Mouse (Mus musculus): ENCODE measurements around the gene Six2. TPM values are rescaled to one million over a fixed set of nuclear protein-coding genes. Genes with fewer than 3 reads are reported as not detected.

Gene Six2
- under 1 TPM; 0.23 to 0.29 TPM for total RNA-seq (2021)
- long read RNA-seq, experiment 1: 0 reads
- long read RNA-seq, experiment 2: 0 reads

- no peak for DNase-seq (ENCODE audit: low spot score in 2 of 2)
Observed at GRCm38 (mm10) chr17:85688236-85688910, at the start of gene Six2. TSS of gene Six2 (minus strand) at chr17:85688274.

- no peak for DNase-seq (ENCODE audit: low spot score in 2 of 2)
Observed at GRCm38 (mm10) chr17:85737090-85737780, 49.2 kb upstream of the Six2 start.

- no peak for DNase-seq (ENCODE audit: low spot score in 2 of 2)
Observed at GRCm38 (mm10) chr17:85731329-85731728, 43.3 kb upstream of the Six2 start.

GRCm38 (mm10) chr17:85730231-85731015 is 42.3 kb upstream of the Six2 start:
- DNase-seq (ENCODE audit: low spot score in 2 of 2): peak in 1 of 2 experiments; percentile 9

DNA sequence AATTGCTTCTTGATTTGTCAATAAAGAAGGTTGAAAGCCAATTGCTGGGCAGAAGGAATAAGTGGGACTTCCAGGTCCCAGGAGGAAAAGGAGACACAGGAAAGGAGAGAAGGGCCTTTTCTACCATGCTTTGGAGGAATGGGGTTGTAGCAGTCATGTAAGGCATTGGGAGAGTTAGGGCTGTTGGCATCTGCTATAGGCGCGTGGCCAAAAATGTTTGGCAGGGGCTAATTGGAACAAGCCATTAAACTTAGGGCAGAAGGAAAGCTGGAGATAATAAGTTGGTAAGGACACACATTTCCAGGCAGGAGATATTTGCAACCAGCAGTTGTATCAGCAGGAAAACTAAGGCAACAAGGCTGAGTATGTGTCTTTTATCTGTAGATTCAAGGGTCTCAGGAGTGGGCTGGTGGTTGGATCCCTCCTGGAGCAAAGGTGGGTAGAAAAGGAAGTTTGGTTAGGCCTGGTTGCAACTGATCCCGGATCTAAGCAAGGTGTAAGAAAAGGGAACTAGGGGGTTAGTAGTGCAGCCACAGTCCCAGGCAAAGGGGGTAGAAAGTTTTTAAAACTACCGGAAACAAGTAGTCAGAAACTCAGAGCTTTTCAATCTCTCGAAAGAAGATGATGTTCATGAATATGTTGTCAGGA is 40.1 kb upstream of the Six2 start:
- peak in 1 of 2 experiments; percentile 33 for DNase-seq (ENCODE audit: low spot score in 2 of 2)

- DNase-seq (ENCODE audit: low spot score in 2 of 2): no peak
Observed at GRCm38 (mm10) chr17:85725988-85726387, 37.9 kb upstream of the Six2 start.

DNA sequence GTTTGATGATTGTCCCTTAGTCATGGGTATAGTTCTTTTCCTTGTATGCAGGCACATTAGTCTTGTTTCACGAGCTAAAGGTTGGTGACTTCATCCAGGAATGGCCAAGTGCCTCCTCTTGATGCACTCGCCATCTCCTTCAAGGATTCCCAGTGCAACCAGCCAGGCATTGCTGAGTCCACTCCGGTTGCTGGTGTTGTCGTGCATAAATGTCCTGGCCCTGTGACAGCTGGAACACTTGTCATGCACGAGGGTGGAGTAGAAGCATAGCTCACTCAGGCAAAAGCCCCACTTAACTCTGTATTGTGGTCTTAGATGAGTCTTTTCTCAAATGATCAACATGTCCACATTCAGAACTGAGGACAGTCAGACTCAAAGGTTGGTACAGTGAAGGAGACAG is 35.1 kb upstream of the Six2 start:
- DNase-seq (ENCODE audit: low spot score in 2 of 2): no peak

DNA sequence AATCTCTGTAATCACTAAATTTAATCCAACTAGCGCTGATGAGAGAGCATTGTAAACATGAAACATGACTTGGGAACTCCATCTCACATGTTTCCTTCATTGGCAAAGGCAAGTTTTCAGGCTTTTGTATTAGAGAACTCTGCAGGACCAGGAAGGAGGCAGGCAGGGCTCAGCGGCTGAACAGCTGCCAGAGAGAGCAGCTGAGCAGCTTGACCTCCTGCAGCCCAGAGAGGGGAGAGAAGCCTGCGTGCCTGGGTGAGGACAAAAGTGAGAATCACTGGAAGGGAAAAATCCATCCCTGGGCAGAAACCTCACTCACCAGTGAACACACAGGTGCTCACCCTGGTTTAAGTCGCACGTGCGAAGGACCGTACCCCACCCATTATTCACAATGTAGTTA is 29.2 kb upstream of the Six2 start:
- no peak for DNase-seq (ENCODE audit: low spot score in 2 of 2)

- DNase-seq (ENCODE audit: low spot score in 2 of 2): no peak
Observed at GRCm38 (mm10) chr17:85715784-85716183, 27.7 kb upstream of the Six2 start.

DNA sequence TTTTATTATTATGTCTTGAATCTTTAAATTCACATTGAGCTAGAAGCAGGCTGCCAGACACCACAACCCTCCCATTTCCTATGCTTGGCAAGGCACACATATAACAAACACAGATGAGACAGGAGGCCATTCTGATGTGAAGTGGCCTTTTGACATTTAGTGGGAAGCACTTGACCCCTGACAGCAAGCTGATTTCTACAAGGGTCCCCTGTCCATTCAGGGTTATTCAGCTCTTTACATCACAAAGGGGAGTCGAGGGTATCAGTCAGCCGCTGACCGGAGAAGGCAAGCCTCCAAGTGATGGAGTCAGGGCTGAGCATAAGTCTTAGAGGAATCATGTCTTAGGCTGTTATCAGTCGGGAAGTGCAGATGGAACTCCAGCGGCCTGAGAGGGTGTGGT is 26.3 kb upstream of the Six2 start:
- no peak for DNase-seq (ENCODE audit: low spot score in 2 of 2)

DNA sequence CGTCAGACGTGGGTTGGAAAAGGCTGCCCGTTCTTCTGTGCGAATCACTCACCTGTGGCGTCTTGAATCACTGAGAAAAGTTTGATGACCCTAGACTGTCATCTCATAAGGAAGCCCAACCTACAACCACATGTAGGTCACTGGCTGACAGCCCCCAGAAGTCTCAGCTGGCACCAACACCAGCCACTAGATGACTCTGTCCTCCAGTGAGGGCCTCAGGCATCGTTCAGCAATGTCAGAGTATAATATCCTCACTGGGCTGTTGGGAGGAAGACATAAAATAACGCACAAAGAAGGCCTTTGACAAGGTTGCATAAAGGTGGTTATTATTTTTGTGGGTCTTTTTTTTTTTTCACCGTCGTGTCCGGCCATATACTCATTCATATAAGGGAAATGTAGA is 24.8 kb upstream of the Six2 start:
- no peak for DNase-seq (ENCODE audit: low spot score in 2 of 2)

- no peak for DNase-seq (ENCODE audit: low spot score in 2 of 2)
Observed at GRCm38 (mm10) chr17:85704369-85705260, 16.5 kb upstream of the Six2 start.

DNA sequence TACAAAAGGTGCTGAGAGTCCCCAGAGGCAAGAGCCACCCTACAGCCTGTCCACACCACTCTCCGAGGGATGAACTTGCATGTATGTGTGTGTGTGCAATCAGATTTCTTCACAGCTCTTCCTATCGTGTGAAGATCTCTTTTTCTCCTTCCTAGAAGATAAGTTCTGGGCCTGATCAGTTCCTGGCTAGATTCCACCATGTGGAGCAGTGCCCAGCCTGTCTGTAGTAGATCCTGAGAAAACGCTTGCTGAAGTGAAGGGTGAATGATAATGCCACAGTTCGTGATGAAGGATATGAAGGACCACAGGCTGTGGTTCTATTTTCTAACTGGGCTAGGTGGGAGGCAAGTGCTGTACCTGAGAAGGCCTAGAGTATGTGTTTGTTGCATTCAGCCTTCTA is 12.0 kb upstream of the Six2 start:
- DNase-seq (ENCODE audit: low spot score in 2 of 2): no peak

DNA sequence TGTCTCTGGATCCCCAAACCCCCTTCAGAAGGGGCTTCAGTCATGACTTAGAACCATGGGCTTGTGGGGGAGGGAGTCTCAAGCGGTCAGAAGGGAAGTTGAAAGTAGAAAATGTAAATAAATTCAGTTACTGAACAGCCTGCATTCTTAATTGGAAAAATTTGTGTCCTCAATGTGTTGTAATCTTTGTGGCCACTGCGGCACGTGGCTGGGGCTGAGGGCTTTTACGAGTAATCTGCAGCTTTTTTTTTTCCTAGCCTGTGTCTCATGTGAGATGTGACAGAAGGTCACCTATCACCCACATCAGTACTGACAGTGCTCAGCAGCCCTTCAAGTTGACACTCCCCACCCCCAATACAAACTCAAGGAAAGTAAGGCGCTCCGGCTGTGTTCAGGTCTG is 10.6 kb upstream of the Six2 start:
- DNase-seq (ENCODE audit: low spot score in 2 of 2): no peak

DNA sequence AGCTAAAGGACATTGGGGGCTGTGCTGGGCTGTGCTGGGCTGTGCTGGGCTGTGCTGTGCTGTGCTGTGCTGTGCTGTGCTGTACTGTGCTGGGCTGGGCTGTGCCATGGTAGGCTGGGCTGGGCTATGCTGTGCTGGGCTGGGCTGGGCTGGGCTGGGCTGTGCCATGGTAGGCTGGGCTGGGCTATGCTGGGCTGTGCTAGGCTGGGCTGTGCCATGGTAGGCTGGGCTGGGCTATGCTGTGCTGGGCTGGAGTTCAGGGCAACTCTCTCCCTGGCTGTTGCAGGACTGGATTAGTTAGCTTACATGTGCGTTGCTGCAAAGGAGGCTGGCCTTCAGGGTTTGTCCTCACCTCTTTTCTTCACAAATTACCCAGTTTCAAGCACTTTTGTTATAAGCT is 9.9 kb upstream of the Six2 start:
- no peak for DNase-seq (ENCODE audit: low spot score in 2 of 2)

DNA sequence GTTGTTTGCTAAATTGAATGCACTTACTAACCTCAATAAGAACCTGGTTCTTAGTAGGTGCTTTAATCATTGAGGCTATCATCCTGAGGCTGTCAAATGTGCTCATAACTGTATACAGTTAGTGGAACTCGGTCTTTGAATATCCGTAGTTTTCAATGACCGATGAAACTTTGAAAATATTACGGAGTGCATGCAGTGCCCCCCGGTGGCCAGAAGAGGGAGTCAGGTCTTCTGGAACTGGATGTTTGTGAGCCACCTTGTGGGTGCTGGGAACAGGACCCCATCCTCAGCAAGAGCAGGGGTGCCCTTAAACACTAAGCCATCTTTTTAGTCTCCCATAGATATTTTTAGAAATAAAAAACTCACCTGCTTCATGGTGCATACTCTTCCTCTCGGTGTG is 6.4 kb upstream of the Six2 start:
- no peak for DNase-seq (ENCODE audit: low spot score in 2 of 2)

DNA sequence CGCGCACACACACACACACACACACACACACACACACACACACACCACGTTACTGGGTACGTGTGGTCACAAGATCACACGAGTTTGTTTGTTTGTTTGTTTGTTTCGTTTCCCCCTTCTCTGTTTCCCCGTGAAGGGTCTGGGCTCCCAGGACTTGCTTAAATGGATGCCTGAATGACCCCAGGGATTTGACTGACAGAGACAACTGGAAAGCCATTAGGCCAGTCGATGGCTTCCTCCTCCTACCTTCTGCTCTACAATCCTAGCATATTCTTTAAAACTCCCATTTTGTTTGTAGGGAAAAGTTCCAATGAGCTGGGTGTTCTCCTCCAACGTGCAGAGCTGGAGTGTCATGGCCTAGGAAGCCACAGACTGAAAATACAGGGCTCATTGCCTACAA is 5.0 kb upstream of the Six2 start:
- DNase-seq (ENCODE audit: low spot score in 2 of 2): no peak

DNA sequence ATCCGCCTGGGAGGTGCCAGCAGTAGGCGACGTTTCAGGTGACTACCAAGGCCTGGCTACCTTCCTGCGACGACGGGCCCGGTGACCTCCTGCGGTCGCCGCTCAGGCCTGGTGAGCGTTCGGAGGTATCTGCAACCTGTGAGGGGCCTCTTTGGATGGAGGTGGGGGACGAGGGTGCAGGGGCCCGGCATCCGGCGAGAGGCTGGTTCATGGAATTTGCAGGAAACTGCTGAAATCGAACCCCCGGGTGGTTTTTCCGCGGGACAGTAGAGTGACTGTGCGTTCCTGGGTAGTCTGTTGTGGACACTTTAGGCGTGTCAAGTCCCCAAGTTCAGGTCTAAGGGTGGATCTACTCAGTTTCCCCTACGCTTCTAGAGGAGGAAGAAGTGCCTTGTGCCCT is 4.5 kb upstream of the Six2 start:
- DNase-seq (ENCODE audit: low spot score in 2 of 2): no peak

DNA sequence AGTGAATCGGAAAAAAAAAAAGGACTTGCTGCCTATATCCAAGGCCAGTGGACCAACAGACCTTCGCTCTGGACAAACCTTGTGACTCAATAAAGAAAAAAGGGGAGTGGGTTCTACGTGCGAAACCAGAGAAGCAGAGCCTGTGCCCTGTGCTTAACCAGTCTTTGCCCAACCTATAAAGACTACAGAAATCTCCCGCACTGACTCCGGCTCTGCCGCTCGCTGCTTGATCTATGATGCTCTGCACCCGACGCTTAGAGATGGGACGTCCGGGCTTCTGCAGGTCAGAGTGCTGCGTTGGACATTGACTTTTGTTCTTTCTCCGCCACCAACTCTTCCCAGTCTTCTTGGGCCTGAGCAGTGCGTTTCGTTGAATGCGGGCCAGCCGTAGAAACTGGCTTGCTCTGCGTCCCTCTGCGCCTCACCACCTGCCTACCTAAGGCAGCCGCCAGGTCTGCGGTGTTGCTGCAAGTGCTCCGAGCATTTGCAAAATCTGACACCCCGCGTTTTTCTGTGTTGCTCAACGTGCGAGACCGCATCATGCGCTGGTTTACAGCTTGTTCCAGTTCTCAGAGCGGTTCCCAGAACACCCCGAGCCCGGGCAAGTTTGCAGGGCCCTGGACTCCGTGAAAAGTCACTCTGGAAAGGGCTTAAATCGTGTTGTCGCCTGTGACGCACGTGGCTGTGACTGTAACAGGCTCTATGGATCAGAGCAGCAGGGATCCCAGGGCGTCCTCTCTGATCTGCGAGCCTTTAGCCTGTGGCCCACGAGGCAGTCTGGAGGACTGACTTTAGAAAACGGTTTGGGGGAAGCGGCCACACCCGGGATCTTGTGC is 3.8 kb upstream of the Six2 start:
- DNase-seq (ENCODE audit: low spot score in 2 of 2): peak in 1 of 2 experiments; percentile 21

DNA sequence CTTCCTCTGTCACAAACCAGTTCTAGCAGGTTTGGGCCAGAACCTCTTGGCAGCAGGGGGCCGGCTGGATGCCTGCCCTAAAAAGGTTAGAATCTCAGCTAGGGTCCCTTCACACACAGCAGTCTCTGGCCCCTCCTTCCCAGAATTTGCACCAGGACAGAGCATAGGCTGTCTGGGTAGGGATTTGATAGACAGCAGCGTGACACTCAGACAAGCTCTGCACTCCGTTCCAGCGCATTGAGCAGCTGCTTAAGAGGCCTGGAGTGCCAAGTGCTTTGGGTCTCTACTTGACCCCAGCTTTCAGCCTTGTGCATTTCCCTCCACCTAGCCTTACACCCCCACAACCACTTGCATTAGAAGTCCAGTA is 2.9 kb upstream of the Six2 start:
- DNase-seq (ENCODE audit: low spot score in 2 of 2): no peak

Measured in layer of hippocampus, postnatal 14 days (tissue).